Mouse (Mus musculus): ENCODE results near the gene Sparcl1.

DNA sequence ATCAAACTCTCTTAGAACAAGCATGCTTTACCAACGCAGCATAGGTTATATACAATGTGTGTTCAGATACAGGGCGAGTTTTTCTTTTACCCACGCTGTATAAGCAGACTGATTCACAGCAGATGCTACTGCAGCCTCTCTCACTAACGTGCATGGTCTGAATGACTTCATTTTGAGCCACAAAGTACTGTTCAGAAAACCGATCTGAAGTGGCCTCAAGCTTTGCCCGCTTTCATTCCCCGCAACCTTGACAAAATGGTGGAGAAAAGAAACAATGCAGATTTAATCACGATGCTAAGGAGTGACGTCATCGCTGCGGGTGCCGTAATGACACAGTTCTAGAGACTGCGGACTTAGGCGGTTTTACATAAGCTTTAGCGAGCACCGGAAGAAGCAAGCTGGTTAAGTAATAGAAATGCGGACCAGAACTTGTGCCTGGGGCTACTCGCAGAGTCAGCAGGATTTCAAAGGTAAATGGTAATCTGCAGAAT is 4.6 kb downstream of the Sparcl1 start:
- TF ChIP-seq MYOG (IDR thresholded peaks at IDR 0.05; ENCODE audit: control insufficient read depth in 1 of 3, insufficient read depth in 1 of 3, insufficient read length in 2 of 3, low read depth in 2 of 3) (no peak), POLR2AphosphoS2 (IDR thresholded peaks at IDR 0.05; ENCODE audit: insufficient read length, low read depth) (no peak), POLR2A (IDR thresholded peaks at IDR 0.05; ENCODE audit: insufficient read length, low read depth) (no peak), USF1 (IDR thresholded peaks at IDR 0.05; ENCODE audit: low read depth) (no peak)

Measured in myocyte (in vitro differentiated cells).